Mouse (Mus musculus): ENCODE measurements around the gene Zbtb20. TPM values are rescaled to one million over a fixed set of nuclear protein-coding genes. Genes with fewer than 3 reads are reported as not detected.
A peak's percentile ranks its signal among the peaks of the same experiment; 100 is the strongest.

Gene Zbtb20
- polyA plus RNA-seq, 1 experiment from 2014 or later: 24.5 TPM

GRCm38 (mm10) chr16:43253746-43254145, 378.1 kb downstream of the Zbtb20 start:
- no peak overlapping the region for H3K4me3 ChIP-seq
- no peak for DNase-seq (ENCODE audit: low spot score)

GRCm38 (mm10) chr16:43256191-43256899, 380.7 kb downstream of the Zbtb20 start:
- Histone ChIP-seq H3K27me3 (ENCODE audit: low read depth, poor library complexity, severe bottlenecking) (no peaks in the 10 kb centered on the region), H3K36me3 (no peaks in the 10 kb centered on the region), H3K27ac (replicated peaks) (no peak overlapping the region), H3K4me1 (peaks cover 7% of the 10 kb centered on the region; the same call in 1 of the 2 replicates), H3K4me3 (no peak overlapping the region), H3K9me3 (replicated peaks) (no peaks in the 10 kb centered on the region)
- WGBS: 91% methylated on average over 3 of the region's 3 CpGs
- no peak for DNase-seq (ENCODE audit: low spot score)

More at GRCm38 (mm10) chr16:43253746-43254145, 378.1 kb downstream of the Zbtb20 start:
- Histone ChIP-seq H3K27ac (replicated peaks) (no peak overlapping the region), H3K9me3 (replicated peaks) (no peaks in the 10 kb centered on the region), H3K4me1 (peaks cover 7% of the 10 kb centered on the region; the same call in 1 of the 2 replicates), H3K36me3 (no peaks in the 10 kb centered on the region), H3K27me3 (ENCODE audit: low read depth, poor library complexity, severe bottlenecking) (no peaks in the 10 kb centered on the region)
- WGBS: 94% methylated on average over 4 of the region's 4 CpGs

- no peaks in the 10 kb centered on the region for H3K9me3 ChIP-seq (replicated peaks)
- no peaks in the 10 kb centered on the region for H3K36me3 ChIP-seq
- H3K27me3 ChIP-seq (ENCODE audit: low read depth, poor library complexity, severe bottlenecking): no peaks in the 10 kb centered on the region
- WGBS: 87% methylated on average over 1 of the region's 1 CpGs
- no peak overlapping the region for H3K27ac ChIP-seq (replicated peaks)
- H3K4me1 ChIP-seq: peaks cover 7% of the 10 kb centered on the region; the same call in 1 of the 2 replicates
- no peak overlapping the region for H3K4me3 ChIP-seq
- DNase-seq (ENCODE audit: low spot score): no peak
Measured at GRCm38 (mm10) chr16:43256900-43257281, 381.2 kb downstream of the Zbtb20 start.

GRCm38 (mm10) chr16:43259466-43259865, 383.8 kb downstream of the Zbtb20 start:
- DNase-seq (ENCODE audit: low spot score): no peak
- Histone ChIP-seq H3K36me3 (no peaks in the 10 kb centered on the region), H3K4me3 (no peak overlapping the region), H3K27ac (replicated peaks) (no peak overlapping the region), H3K4me1 (peaks cover 7% of the 10 kb centered on the region; the same call in 1 of the 2 replicates), H3K9me3 (replicated peaks) (no peaks in the 10 kb centered on the region), H3K27me3 (ENCODE audit: low read depth, poor library complexity, severe bottlenecking) (no peaks in the 10 kb centered on the region)
- 73% methylated on average over 1 of the region's 1 CpGs for WGBS

- H3K36me3 ChIP-seq: no peaks in the 10 kb centered on the region
- no peak for DNase-seq (ENCODE audit: low spot score)
- 90% methylated on average over 2 of the region's 2 CpGs for WGBS
Measured at GRCm38 (mm10) chr16:43260862-43261261, 385.2 kb downstream of the Zbtb20 start.

GRCm38 (mm10) chr16:43274057-43274595, 398.4 kb downstream of the Zbtb20 start:
- Histone ChIP-seq H3K4me3 (no peak overlapping the region), H3K4me1 (peaks cover 17% of the 10 kb centered on the region; the same call in 1 of the 2 replicates), H3K36me3 (no peaks in the 10 kb centered on the region), H3K27me3 (ENCODE audit: low read depth, poor library complexity, severe bottlenecking) (no peaks in the 10 kb centered on the region), H3K27ac (replicated peaks) (no peak overlapping the region), H3K9me3 (replicated peaks) (no peaks in the 10 kb centered on the region)
- no peak for DNase-seq (ENCODE audit: low spot score)
- 52% methylated on average over 2 of the region's 2 CpGs for WGBS

More at GRCm38 (mm10) chr16:43260862-43261261, 385.2 kb downstream of the Zbtb20 start:
- H3K27ac ChIP-seq (replicated peaks): no peak overlapping the region
- H3K9me3 ChIP-seq (replicated peaks): no peaks in the 10 kb centered on the region
- no peak overlapping the region for H3K4me3 ChIP-seq
- no peaks in the 10 kb centered on the region for H3K27me3 ChIP-seq (ENCODE audit: low read depth, poor library complexity, severe bottlenecking)
- peaks cover 6% of the 10 kb centered on the region; the same call in 1 of the 2 replicates for H3K4me1 ChIP-seq

- WGBS: 92% methylated on average over 4 of the region's 4 CpGs
Measured at GRCm38 (mm10) chr16:43276764-43277163, 401.1 kb downstream of the Zbtb20 start.

GRCm38 (mm10) chr16:43286319-43286718, 410.6 kb downstream of the Zbtb20 start:
- 45% methylated on average over 1 of the region's 1 CpGs for WGBS
- H3K4me3 ChIP-seq: no peak overlapping the region
- DNase-seq (ENCODE audit: low spot score): peak; percentile 25
- H3K27ac ChIP-seq (replicated peaks): peak overlapping the region; percentile 69
- peaks cover 15% of the 10 kb centered on the region for H3K4me1 ChIP-seq
- H3K9me3 ChIP-seq (replicated peaks): 0 out of 2 replicates have a peak, but pooled peaks cover 2% of the 10 kb centered on the region
- H3K36me3 ChIP-seq: no peaks in the 10 kb centered on the region
- no peaks in the 10 kb centered on the region for H3K27me3 ChIP-seq (ENCODE audit: low read depth, poor library complexity, severe bottlenecking)

More at GRCm38 (mm10) chr16:43276764-43277163, 401.1 kb downstream of the Zbtb20 start:
- 0 out of 2 replicates have a peak, but pooled peaks cover 9% of the 10 kb centered on the region for H3K9me3 ChIP-seq (replicated peaks)
- DNase-seq (ENCODE audit: low spot score): no peak
- no peak overlapping the region for H3K4me3 ChIP-seq
- H3K27ac ChIP-seq (replicated peaks): no peak overlapping the region
- H3K36me3 ChIP-seq: no peaks in the 10 kb centered on the region
- peaks cover 6% of the 10 kb centered on the region; the same call in 1 of the 2 replicates for H3K4me1 ChIP-seq
- H3K27me3 ChIP-seq (ENCODE audit: low read depth, poor library complexity, severe bottlenecking): no peaks in the 10 kb centered on the region

GRCm38 (mm10) chr16:43286783-43287383, 411.2 kb downstream of the Zbtb20 start:
- H3K27ac ChIP-seq (replicated peaks): peak overlapping the region; percentile 69
- no peak for DNase-seq (ENCODE audit: low spot score)
- 64% methylated on average over 1 of the region's 1 CpGs for WGBS
- no peaks in the 10 kb centered on the region for H3K36me3 ChIP-seq
- no peaks in the 10 kb centered on the region for H3K9me3 ChIP-seq (replicated peaks)
- no peaks in the 10 kb centered on the region for H3K27me3 ChIP-seq (ENCODE audit: low read depth, poor library complexity, severe bottlenecking)
- no peak overlapping the region for H3K4me3 ChIP-seq
- H3K4me1 ChIP-seq: peaks cover 15% of the 10 kb centered on the region

GRCm38 (mm10) chr16:43291423-43291822, 415.7 kb downstream of the Zbtb20 start:
- no peak for DNase-seq (ENCODE audit: low spot score)
- 73% methylated on average over 3 of the region's 3 CpGs for WGBS
- H3K4me3 ChIP-seq: no peak overlapping the region
- H3K27ac ChIP-seq (replicated peaks): 0 out of 2 replicates have a peak overlapping the region, but pooled peaks have one; percentile 23
- H3K27me3 ChIP-seq (ENCODE audit: low read depth, poor library complexity, severe bottlenecking): no peaks in the 10 kb centered on the region
- peaks cover 8% of the 10 kb centered on the region for H3K4me1 ChIP-seq
- H3K9me3 ChIP-seq (replicated peaks): no peaks in the 10 kb centered on the region
- no peaks in the 10 kb centered on the region for H3K36me3 ChIP-seq

GRCm38 (mm10) chr16:43297953-43298596, 422.4 kb downstream of the Zbtb20 start:
- no peak for DNase-seq (ENCODE audit: low spot score)
- Histone ChIP-seq H3K27me3 (ENCODE audit: low read depth, poor library complexity, severe bottlenecking) (no peaks in the 10 kb centered on the region), H3K9me3 (replicated peaks) (no peaks in the 10 kb centered on the region), H3K36me3 (no peaks in the 10 kb centered on the region), H3K4me3 (no peak overlapping the region), H3K27ac (replicated peaks) (no peak overlapping the region), H3K4me1 (peaks cover 16% of the 10 kb centered on the region)
- 60% methylated on average over 5 of the region's 5 CpGs for WGBS

GRCm38 (mm10) chr16:43300420-43300819, 424.7 kb downstream of the Zbtb20 start:
- peaks cover 16% of the 10 kb centered on the region for H3K4me1 ChIP-seq
- H3K27me3 ChIP-seq (ENCODE audit: low read depth, poor library complexity, severe bottlenecking): no peaks in the 10 kb centered on the region
- DNase-seq (ENCODE audit: low spot score): no peak
- H3K9me3 ChIP-seq (replicated peaks): no peaks in the 10 kb centered on the region
- H3K36me3 ChIP-seq: no peaks in the 10 kb centered on the region
- WGBS: 85% methylated on average over 3 of the region's 3 CpGs
- H3K27ac ChIP-seq (replicated peaks): no peak overlapping the region
- no peak overlapping the region for H3K4me3 ChIP-seq
